In the genomic region with DNA sequence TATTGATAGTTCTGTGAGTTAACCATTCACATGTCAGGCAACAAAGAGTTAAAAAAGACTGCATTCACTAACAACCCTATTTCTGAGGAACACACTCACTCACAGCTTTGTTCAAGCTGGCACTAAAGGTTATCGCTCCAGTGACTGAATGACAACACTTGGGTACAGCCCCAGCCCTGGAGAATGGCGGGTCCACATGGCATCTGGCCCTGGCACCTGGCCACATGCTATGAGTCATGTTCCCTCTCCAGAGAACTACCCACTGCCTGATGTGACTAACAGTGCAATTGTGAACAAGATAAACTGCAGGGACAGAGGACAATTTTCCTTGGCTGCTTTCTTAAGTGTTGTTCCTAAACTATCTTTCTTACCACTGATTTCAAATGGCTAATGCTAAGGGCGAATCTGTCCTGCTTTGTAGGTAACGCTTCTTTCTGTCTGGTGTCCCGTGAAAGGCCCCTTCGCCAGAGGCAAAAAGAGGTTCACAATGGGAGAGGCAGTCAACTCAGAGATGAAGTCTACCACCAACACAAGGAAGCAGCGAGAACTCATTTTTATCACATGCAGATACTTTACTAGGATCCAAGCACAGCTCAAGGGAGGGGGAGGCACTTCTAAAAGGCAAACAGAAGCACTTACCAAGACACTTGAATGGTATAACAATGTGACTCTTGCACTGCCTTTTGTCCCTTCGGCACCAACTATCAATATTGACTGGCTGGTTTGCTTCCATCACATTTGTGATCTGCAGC, we compare ENCODE assay signal across 1 mouse cellular context.
TF ChIP-seq lines count a peak whose summit lies in the region.

No protein-coding gene starts in this region.

TF ChIP-seq in MEL, 35 proteins besides CTCF, POLR2A, EP300 and RAD21 (continued from another document):
- TF ChIP-seq ETS1 (IDR thresholded peaks at IDR 0.05; ENCODE audit: low read depth, low read length): peak; percentile 89
- peak; percentile 66 for TF ChIP-seq GATA1 (IDR thresholded peaks at IDR 0.05; ENCODE audit: low read depth, low read length)
- no peak for TF ChIP-seq E2F4 (IDR thresholded peaks at IDR 0.05; ENCODE audit: borderline replicate concordance, low read depth, low read length)
- TF ChIP-seq ZC3H11A (IDR thresholded peaks at IDR 0.05; ENCODE audit: low read depth, low read length): no peak
- no peak for TF ChIP-seq USF1 (IDR thresholded peaks at IDR 0.05; ENCODE audit: low read depth, low read length)
- TF ChIP-seq MAX (IDR thresholded peaks at IDR 0.05; ENCODE audit: low read length): peak; percentile 87
- no peak for TF ChIP-seq ZKSCAN1 (IDR thresholded peaks at IDR 0.05; ENCODE audit: low read depth, low read length)
- no peak for TF ChIP-seq ELF1 (IDR thresholded peaks at IDR 0.05; ENCODE audit: low read depth, low read length)
- no peak for TF ChIP-seq MEF2A (IDR thresholded peaks at IDR 0.05; ENCODE audit: extremely low read depth, insufficient replicate concordance, low read depth, low read length, poor library complexity, severe bottlenecking)
- peak; percentile 30; the same call in 1 of the 2 replicates for TF ChIP-seq SIN3A (IDR thresholded peaks at IDR 0.05; ENCODE audit: low read length)
- TF ChIP-seq MYB (IDR thresholded peaks at IDR 0.05; ENCODE audit: low read depth, low read length): no peak
- TF ChIP-seq HCFC1 (IDR thresholded peaks at IDR 0.05; ENCODE audit: low read depth, low read length): no peak
- peak; percentile 79; the same call in 1 of the 2 replicates for TF ChIP-seq MYC (IDR thresholded peaks at IDR 0.05; ENCODE audit: low read depth, low read length)
- no peak for TF ChIP-seq UBTF (IDR thresholded peaks at IDR 0.05; ENCODE audit: borderline replicate concordance, insufficient read depth, low read depth, low read length)
- no peak for TF ChIP-seq MAFK (IDR thresholded peaks at IDR 0.05; ENCODE audit: borderline replicate concordance, low read depth, low read length)
- TF ChIP-seq JUND (IDR thresholded peaks at IDR 0.05; ENCODE audit: low read depth, low read length): peak; percentile 91; the same call in 1 of the 2 replicates
